Mouse (Mus musculus): ENCODE measurements around the gene 4930563M21Rik. TPM values are rescaled to one million over a fixed set of nuclear protein-coding genes. Genes with fewer than 3 reads are reported as not detected.
"Not testable (repeated sequence)": the region's sequence is repeated elsewhere in the genome, so short reads cannot be mapped to it uniquely, and the experiment has no call there.

Gene 4930563M21Rik
- polyA plus RNA-seq (2015; fragmentation: Nextera tagmentation; extraction: Ambion mirVana): not detected in 2 replicates

GRCm38 (mm10) chr9:56010450-56010849 lies at the start of gene 4930563M21Rik:
4930563M21Rik (minus strand) TSS chr9:56010550.
- H3K9ac ChIP-seq: no peak within 1 kb of the TSS
- WGBS: 68% methylated on average over 4 of the region's 4 CpGs
- no peaks in the 10 kb centered on the region for H3K27me3 ChIP-seq
- H3K9me3 ChIP-seq: no peaks in the 10 kb centered on the region
- H3K36me3 ChIP-seq: no peaks in the 10 kb centered on the region
- H3K27ac ChIP-seq: no peak within 1 kb of the TSS
- ATAC-seq (ENCODE audit: borderline replicate concordance, extremely low read depth, low FRiP score, low TSS enrichment): no peak
- no peaks in the 10 kb centered on the region for H3K4me1 ChIP-seq
- H3K4me3 ChIP-seq: no peak within 1 kb of the TSS
- no peak within 1 kb of the TSS for H3K4me2 ChIP-seq

- H3K27ac ChIP-seq: no peak overlapping the region
- H3K4me2 ChIP-seq: no peak overlapping the region
- H3K9me3 ChIP-seq: no peaks in the 10 kb centered on the region
- H3K4me1 ChIP-seq: no peaks in the 10 kb centered on the region
- H3K27me3 ChIP-seq: no peaks in the 10 kb centered on the region
- whole genome bisulfite sequencing: 88% methylated on average over 6 of the region's 6 CpGs
- peaks cover 59% of the 10 kb centered on the region for H3K36me3 ChIP-seq
- no peak overlapping the region for H3K9ac ChIP-seq
- no peak overlapping the region for H3K4me3 ChIP-seq
- ATAC-seq (ENCODE audit: borderline replicate concordance, extremely low read depth, low FRiP score, low TSS enrichment): no peak
Measured at GRCm38 (mm10) chr9:56056147-56056546, 45.8 kb upstream of the 4930563M21Rik start.

GRCm38 (mm10) chr9:56053796-56054195 lies 43.4 kb upstream of the 4930563M21Rik start:
- WGBS: 75% methylated on average over 3 of the region's 3 CpGs
- H3K36me3 ChIP-seq: peaks cover 36% of the 10 kb centered on the region
- no peaks in the 10 kb centered on the region for H3K27me3 ChIP-seq
- no peak overlapping the region for H3K9ac ChIP-seq
- H3K27ac ChIP-seq: no peak overlapping the region
- H3K4me1 ChIP-seq: no peaks in the 10 kb centered on the region
- no peak overlapping the region for H3K4me2 ChIP-seq
- no peaks in the 10 kb centered on the region for H3K9me3 ChIP-seq
- no peak for ATAC-seq (ENCODE audit: borderline replicate concordance, extremely low read depth, low FRiP score, low TSS enrichment)
- no peak overlapping the region for H3K4me3 ChIP-seq

- Histone ChIP-seq H3K4me3 (peak overlapping the region; percentile 74), H3K9ac (peak overlapping the region; percentile 93), H3K36me3 (peaks cover 8% of the 10 kb centered on the region; the same call in 1 of the 2 replicates), H3K27ac (peak overlapping the region; percentile 93), H3K27me3 (no peaks in the 10 kb centered on the region), H3K4me2 (peak overlapping the region; percentile 60), H3K4me1 (peaks cover 14% of the 10 kb centered on the region), H3K9me3 (no peaks in the 10 kb centered on the region)
- no peak for ATAC-seq (ENCODE audit: borderline replicate concordance, extremely low read depth, low FRiP score, low TSS enrichment)
- 0% methylated on average over 16 of the region's 16 CpGs for WGBS
Measured at GRCm38 (mm10) chr9:56042181-56042621, 31.9 kb upstream of the 4930563M21Rik start.

GRCm38 (mm10) chr9:56041372-56042180 lies 31.2 kb upstream of the 4930563M21Rik start, which contains the start of gene Rcn2:
Rcn2 (plus strand) TSS chr9:56041845.
- H3K9ac ChIP-seq: peak within 1 kb of the TSS; percentile 93
- peak; percentile 100 for ATAC-seq (ENCODE audit: borderline replicate concordance, extremely low read depth, low FRiP score, low TSS enrichment)
- H3K36me3 ChIP-seq: peaks cover 8% of the 10 kb centered on the region; the same call in 1 of the 2 replicates
- peak within 1 kb of the TSS; percentile 93 for H3K27ac ChIP-seq
- H3K4me3 ChIP-seq: peak within 1 kb of the TSS; percentile 74
- peaks cover 14% of the 10 kb centered on the region for H3K4me1 ChIP-seq
- H3K4me2 ChIP-seq: peak within 1 kb of the TSS; percentile 60
- WGBS: under 1% methylated on average over 49 of the region's 49 CpGs
- no peaks in the 10 kb centered on the region for H3K27me3 ChIP-seq
- H3K9me3 ChIP-seq: no peaks in the 10 kb centered on the region

GRCm38 (mm10) chr9:56032219-56032618 lies 21.9 kb upstream of the 4930563M21Rik start:
- no peak overlapping the region for H3K4me2 ChIP-seq
- no peaks in the 10 kb centered on the region for H3K9me3 ChIP-seq
- no peak overlapping the region for H3K9ac ChIP-seq
- H3K4me3 ChIP-seq: no peak overlapping the region
- no peaks in the 10 kb centered on the region for H3K36me3 ChIP-seq
- 61% methylated on average over 3 of the region's 3 CpGs for WGBS
- no peaks in the 10 kb centered on the region for H3K27me3 ChIP-seq
- ATAC-seq (ENCODE audit: borderline replicate concordance, extremely low read depth, low FRiP score, low TSS enrichment): no peak
- H3K27ac ChIP-seq: no peak overlapping the region
- no peaks in the 10 kb centered on the region for H3K4me1 ChIP-seq

- no peak overlapping the region for H3K9ac ChIP-seq
- no peak for ATAC-seq (ENCODE audit: borderline replicate concordance, extremely low read depth, low FRiP score, low TSS enrichment)
- 83% methylated on average over 16 of the region's 16 CpGs for WGBS
Measured at GRCm38 (mm10) chr9:56027292-56027691, 16.9 kb upstream of the 4930563M21Rik start.

GRCm38 (mm10) chr9:56024772-56025171 lies 14.4 kb upstream of the 4930563M21Rik start:
- Histone ChIP-seq H3K36me3 (no peaks in the 10 kb centered on the region), H3K9ac (no peak overlapping the region), H3K27ac (no peak overlapping the region), H3K9me3 (no peaks in the 10 kb centered on the region), H3K27me3 (no peaks in the 10 kb centered on the region), H3K4me2 (no peak overlapping the region), H3K4me1 (no peaks in the 10 kb centered on the region), H3K4me3 (no peak overlapping the region)
- ATAC-seq (ENCODE audit: borderline replicate concordance, extremely low read depth, low FRiP score, low TSS enrichment): no peak
- WGBS: 44% methylated on average over 2 of the region's 2 CpGs

More at GRCm38 (mm10) chr9:56027292-56027691, 16.9 kb upstream of the 4930563M21Rik start:
- H3K4me2 ChIP-seq: no peak overlapping the region
- H3K9me3 ChIP-seq: no peaks in the 10 kb centered on the region
- no peaks in the 10 kb centered on the region for H3K27me3 ChIP-seq
- H3K27ac ChIP-seq: no peak overlapping the region
- H3K36me3 ChIP-seq: no peaks in the 10 kb centered on the region
- no peaks in the 10 kb centered on the region for H3K4me1 ChIP-seq
- no peak overlapping the region for H3K4me3 ChIP-seq

GRCm38 (mm10) chr9:56004679-56005078 lies 5.7 kb downstream of the 4930563M21Rik start:
- WGBS: 14% methylated on average over 1 of the region's 2 CpGs
- H3K27me3 ChIP-seq; H3K4me2 ChIP-seq; H3K36me3 ChIP-seq; H3K9me3 ChIP-seq; H3K4me1 ChIP-seq; H3K4me3 ChIP-seq; H3K27ac ChIP-seq; H3K9ac ChIP-seq; ATAC-seq (ENCODE audit: borderline replicate concordance, extremely low read depth, low FRiP score, low TSS enrichment): not testable (repeated sequence)

- H3K36me3 ChIP-seq: no peaks in the 10 kb centered on the region
- no peak overlapping the region for H3K4me2 ChIP-seq
- no peak for ATAC-seq (ENCODE audit: borderline replicate concordance, extremely low read depth, low FRiP score, low TSS enrichment)
- 28% methylated on average over 1 of the region's 1 CpGs for WGBS
- H3K9ac ChIP-seq: no peak overlapping the region
- no peaks in the 10 kb centered on the region for H3K4me1 ChIP-seq
- no peaks in the 10 kb centered on the region for H3K27me3 ChIP-seq
- no peak overlapping the region for H3K4me3 ChIP-seq
- H3K9me3 ChIP-seq: no peaks in the 10 kb centered on the region
- no peak overlapping the region for H3K27ac ChIP-seq
Measured at GRCm38 (mm10) chr9:55946819-55947218, 63.5 kb downstream of the 4930563M21Rik start.

GRCm38 (mm10) chr9:55941356-55941755 lies 69.0 kb downstream of the 4930563M21Rik start:
- no peaks in the 10 kb centered on the region for H3K27me3 ChIP-seq
- H3K9ac ChIP-seq: no peak overlapping the region
- peaks cover 12% of the 10 kb centered on the region for H3K4me1 ChIP-seq
- no peak overlapping the region for H3K4me2 ChIP-seq
- H3K4me3 ChIP-seq: no peak overlapping the region
- no peak overlapping the region for H3K27ac ChIP-seq
- H3K36me3 ChIP-seq: no peaks in the 10 kb centered on the region
- H3K9me3 ChIP-seq: no peaks in the 10 kb centered on the region
- no peak for ATAC-seq (ENCODE audit: borderline replicate concordance, extremely low read depth, low FRiP score, low TSS enrichment)

- WGBS: 32% methylated on average over 6 of the region's 6 CpGs
- H3K4me3 ChIP-seq: peak overlapping the region; percentile 78
- H3K27ac ChIP-seq: peak overlapping the region; percentile 47; the same call in 1 of the 2 replicates
- H3K4me1 ChIP-seq: peaks cover 12% of the 10 kb centered on the region
- ATAC-seq (ENCODE audit: borderline replicate concordance, extremely low read depth, low FRiP score, low TSS enrichment): no peak
- H3K27me3 ChIP-seq: no peaks in the 10 kb centered on the region
- no peaks in the 10 kb centered on the region for H3K36me3 ChIP-seq
- H3K9me3 ChIP-seq: no peaks in the 10 kb centered on the region
- H3K9ac ChIP-seq: peak overlapping the region; percentile 54
- peak overlapping the region; percentile 73 for H3K4me2 ChIP-seq
Measured at GRCm38 (mm10) chr9:55938618-55938985, 71.7 kb downstream of the 4930563M21Rik start.

All from lung, embryonic 15.5 days (tissue).